Mouse (Mus musculus): ENCODE data around the gene Mid1.
"Not testable (repeated sequence)": the region's sequence is repeated elsewhere in the genome, so short reads cannot be mapped to it uniquely, and the experiment has no call there.

Gene Mid1

GRCm38 (mm10) chrX:169985796-169986195 is 300.8 kb downstream of the Mid1 start:
- in situ Hi-C loops (cut with MboI; ENCODE audit: low sequenced_read_pairs), result not testable (repeated sequence)

- in situ Hi-C loops (cut with MboI; ENCODE audit: low sequenced_read_pairs), result not testable (repeated sequence)
Observed at GRCm38 (mm10) chrX:169986519-169987367, 301.7 kb downstream of the Mid1 start.

GRCm38 (mm10) chrX:169987368-169987837 is 302.4 kb downstream of the Mid1 start:
- in situ Hi-C loops (cut with MboI; ENCODE audit: low sequenced_read_pairs), result not testable (repeated sequence)

GRCm38 (mm10) chrX:169988571-169989218 is 303.7 kb downstream of the Mid1 start:
- in situ Hi-C loops (cut with MboI; ENCODE audit: low sequenced_read_pairs), result not testable (repeated sequence)

GRCm38 (mm10) chrX:169989219-169989595 is 304.2 kb downstream of the Mid1 start:
- in situ Hi-C loops (cut with MboI; ENCODE audit: low sequenced_read_pairs), result not testable (repeated sequence)

- in situ Hi-C loops (cut with MboI; ENCODE audit: low sequenced_read_pairs), result not testable (repeated sequence)
Observed at GRCm38 (mm10) chrX:169989691-169990631, 305.0 kb downstream of the Mid1 start.

GRCm38 (mm10) chrX:169991128-169991873 is 306.3 kb downstream of the Mid1 start:
- in situ Hi-C loops (cut with MboI; ENCODE audit: low sequenced_read_pairs), result not testable (repeated sequence)

- in situ Hi-C loops (cut with MboI; ENCODE audit: low sequenced_read_pairs), result not testable (repeated sequence)
Observed at GRCm38 (mm10) chrX:169992086-169992930, 307.3 kb downstream of the Mid1 start.

- in situ Hi-C loops (cut with MboI; ENCODE audit: low sequenced_read_pairs), result not testable (repeated sequence)
Observed at GRCm38 (mm10) chrX:169992951-169993547, 308.1 kb downstream of the Mid1 start.

GRCm38 (mm10) chrX:169994011-169994865 is 309.2 kb downstream of the Mid1 start:
- in situ Hi-C loops (cut with MboI; ENCODE audit: low sequenced_read_pairs), result not testable (repeated sequence)

GRCm38 (mm10) chrX:169994866-169995711 is 310.1 kb downstream of the Mid1 start:
- in situ Hi-C loops (cut with MboI; ENCODE audit: low sequenced_read_pairs), result not testable (repeated sequence)

- in situ Hi-C loops (cut with MboI; ENCODE audit: low sequenced_read_pairs), result not testable (repeated sequence)
Observed at GRCm38 (mm10) chrX:169995909-169996521, 311.0 kb downstream of the Mid1 start.

GRCm38 (mm10) chrX:169996926-169997325 is 311.9 kb downstream of the Mid1 start:
- in situ Hi-C loops (cut with MboI; ENCODE audit: low sequenced_read_pairs), result not testable (repeated sequence)

- in situ Hi-C loops (cut with MboI; ENCODE audit: low sequenced_read_pairs), result not testable (repeated sequence)
Observed at GRCm38 (mm10) chrX:169997456-169997853, 312.5 kb downstream of the Mid1 start.

GRCm38 (mm10) chrX:169997854-169998456 is 313.0 kb downstream of the Mid1 start:
- in situ Hi-C loops (cut with MboI; ENCODE audit: low sequenced_read_pairs), result not testable (repeated sequence)

- in situ Hi-C loops (cut with MboI; ENCODE audit: low sequenced_read_pairs), result not testable (repeated sequence)
Observed at GRCm38 (mm10) chrX:169998559-169999219, 313.7 kb downstream of the Mid1 start.
